Mouse (Mus musculus) thymus, postnatal 10 days (tissue): Measurements from ENCODE around the gene Wdr11.

Experiments used
- DNase-seq, 2 experiments: peaks; one replicate each; pipeline ENCODE4 v3.0.0; 2021; ENCODE audit warnings: low spot score in 2 of 2

Wdr11 gene

DNA sequence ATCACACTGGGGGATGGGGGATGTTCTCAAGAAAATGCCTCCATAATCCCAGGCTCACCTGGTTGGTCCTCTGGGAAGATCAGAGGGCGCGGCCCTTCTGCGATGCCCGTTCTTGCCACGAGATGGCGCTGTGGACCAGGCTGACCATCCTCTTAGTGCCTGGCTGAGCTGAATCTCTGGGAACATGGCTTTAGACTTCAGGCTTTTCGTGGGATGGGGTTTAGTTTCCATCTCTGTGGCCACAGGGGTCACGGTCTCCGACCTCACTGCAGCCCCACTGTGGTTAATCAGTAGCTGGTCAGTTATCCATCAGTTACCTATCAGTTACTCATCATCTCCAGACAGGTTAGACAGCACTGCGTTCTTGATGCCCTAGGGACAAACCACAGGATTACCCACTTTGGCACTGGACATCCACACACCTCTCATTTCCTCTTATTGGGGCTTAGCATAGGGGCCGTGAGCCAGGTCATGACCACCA lies 62.2 kb downstream of the Wdr11 start:
- DNase-seq: peak; percentile 8 to 59

DNA sequence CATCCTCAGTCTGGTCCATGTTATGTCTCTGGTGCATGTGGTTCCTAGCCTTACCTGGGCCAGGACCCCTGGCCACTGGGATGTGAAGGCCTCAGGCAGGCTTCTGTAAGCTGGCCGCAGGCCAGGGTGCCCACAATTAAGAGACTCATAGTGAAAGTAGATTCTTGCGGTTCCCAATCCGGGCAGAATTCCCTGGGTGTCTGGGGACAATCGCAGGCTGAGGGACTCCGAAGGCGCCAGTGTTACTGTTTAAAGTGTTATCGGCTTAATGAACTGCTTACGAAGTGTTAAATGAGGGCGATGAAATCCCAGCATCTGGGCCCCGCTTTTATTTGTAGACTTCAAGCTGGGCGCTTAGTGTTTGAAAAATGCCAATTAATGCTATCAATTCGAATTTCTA lies 63.3 kb downstream of the Wdr11 start:
- DNase-seq: no peak

DNA sequence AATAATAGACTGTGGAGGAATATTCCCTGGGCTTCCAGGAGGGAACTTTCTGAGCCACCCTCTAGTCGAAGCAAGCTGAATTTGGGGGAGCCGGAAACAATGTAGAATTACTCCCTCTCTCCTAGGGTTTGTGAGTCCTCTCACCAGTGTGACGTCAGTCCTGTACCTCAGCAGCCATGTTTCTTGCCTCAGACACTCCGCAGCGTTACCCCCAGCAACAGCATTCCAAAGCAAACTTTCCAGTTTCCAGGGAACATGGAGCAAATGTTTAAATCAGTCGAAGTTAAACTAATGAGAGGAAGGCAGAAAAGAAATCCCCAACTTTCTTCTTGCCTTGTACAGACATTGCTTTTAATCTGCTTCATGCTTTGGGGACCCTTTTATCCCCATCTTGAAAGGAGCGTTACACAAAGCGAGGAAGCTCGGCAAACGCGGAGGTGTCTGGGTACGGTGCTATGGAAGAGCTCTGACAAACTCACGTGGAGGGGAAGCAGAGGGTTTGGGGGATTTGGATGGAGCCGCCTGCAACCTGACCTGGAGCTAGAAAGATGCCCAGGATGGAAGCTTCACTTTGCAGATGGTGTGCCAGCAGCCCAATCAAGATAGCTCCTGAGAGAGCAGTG lies 64.1 kb downstream of the Wdr11 start:
- no peak for DNase-seq

DNA sequence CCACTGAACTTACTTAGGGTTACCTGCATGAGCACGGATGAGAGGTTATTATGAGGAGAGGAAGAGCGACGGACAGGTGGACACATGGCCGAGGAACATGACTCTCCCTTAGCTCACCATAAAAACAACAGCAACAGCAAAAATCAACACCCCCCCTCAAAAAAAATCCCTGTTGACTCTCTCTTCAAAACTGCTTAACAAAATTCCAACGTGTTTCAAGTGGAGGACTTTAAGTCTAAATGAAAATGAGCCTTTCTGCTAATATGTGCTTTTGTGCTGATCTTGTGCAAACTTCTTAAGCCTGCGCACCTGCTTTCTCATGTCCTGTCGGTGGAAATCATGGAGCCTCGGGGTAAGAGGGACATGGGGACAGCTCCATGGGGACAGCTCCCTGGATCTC lies 66.2 kb downstream of the Wdr11 start:
- no peak for DNase-seq

DNA sequence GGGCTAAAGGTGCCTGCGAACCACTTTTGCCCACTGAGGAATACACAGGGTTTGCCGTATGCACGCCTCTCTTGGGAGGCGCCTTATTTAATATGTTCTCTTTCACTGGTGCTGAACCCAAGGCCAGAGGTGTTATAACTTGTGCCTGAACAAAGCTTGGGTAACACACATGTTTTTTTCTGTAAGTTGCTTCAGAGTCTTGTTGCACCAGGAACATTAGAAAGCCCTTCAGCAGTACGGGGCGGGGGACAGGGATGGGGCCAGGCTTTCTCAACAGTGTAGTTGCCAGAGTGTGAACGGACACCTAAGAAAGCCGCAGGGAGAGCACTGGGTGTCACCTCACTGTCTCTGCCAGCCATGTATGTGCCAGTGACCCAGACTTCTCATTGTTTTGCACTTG lies 68.1 kb downstream of the Wdr11 start:
- DNase-seq: no peak

DNA sequence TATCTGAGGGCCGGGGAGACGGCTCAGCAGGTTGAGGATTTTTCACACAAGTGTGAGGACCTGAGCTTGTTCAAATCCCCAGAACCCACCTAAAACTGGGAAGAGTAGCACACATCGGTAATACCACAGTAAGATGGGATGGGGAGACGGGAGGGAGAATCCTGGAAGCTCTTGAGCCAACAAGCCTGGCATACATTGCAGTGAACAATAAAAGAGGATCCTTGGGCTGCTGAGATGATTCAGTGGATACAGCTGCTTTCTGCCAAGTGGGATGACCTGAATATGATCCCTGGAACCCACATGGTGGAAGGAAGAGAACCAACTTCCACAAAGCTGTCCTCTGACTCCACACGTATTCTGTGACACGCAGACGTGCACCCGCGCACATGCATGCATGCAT lies 68.9 kb downstream of the Wdr11 start:
- DNase-seq: no peak

- no peak for DNase-seq
Measured at GRCm38 (mm10) chr7:129662051-129662789, 70.6 kb downstream of the Wdr11 start.

DNA sequence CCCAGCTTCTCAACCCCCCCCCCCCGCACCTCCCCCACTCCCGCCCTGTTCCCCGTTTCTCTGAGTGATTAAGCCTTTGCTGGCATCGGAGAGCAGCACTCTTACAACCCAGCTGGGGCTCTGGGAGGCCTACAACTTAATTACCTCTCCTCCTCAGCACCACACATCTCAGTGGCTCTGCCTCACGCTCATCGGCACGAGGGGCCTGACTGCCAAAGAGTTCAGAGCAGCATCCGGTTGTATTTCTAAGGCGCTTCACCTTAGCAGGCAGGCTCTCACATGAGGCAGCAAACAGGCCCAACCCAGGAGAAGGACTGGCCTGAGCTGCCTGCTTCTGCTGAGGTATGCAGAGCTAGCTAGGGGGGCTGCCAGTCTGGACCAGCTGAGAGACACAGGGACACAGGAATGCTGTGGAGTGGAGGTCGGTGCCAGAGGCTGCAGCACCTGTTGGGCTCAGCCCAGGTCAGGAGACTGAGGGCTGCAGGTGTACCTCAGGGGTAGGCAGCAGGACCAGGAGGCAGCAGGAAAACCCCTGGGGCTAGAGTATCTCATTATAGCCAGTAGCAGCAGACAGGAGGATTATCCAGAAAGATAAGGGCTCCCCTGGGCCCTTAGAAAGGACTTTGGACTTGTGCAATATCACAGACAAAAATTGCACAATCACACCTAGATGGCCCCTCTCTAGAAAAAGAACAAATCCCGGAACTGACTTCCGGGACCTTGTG lies 72.3 kb downstream of the Wdr11 start:
- no peak for DNase-seq

- DNase-seq: no peak
Measured at GRCm38 (mm10) chr7:129665411-129665810, 73.7 kb downstream of the Wdr11 start.

DNA sequence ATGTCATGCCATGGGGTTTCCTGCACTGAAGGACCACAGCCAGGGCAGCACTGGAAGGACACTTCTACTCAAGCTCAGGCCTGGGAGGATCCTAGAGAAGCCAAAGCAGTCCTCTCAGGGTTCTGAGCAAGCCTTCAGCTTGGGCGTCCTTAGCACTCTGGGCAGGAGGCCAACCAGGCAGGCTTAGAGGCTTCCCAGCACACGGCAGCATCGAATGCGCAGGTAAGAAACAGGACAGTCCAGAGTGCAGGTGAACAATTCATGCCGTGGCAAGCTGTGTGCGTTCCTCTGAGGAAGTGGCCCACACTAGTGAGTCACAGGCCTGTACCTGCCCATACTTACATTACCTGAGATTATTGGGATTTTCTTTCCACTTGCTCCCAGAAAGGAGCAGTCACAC lies 74.3 kb downstream of the Wdr11 start:
- no peak for DNase-seq

GRCm38 (mm10) chr7:129666526-129666925 lies 74.9 kb downstream of the Wdr11 start:
- DNase-seq: no peak

- DNase-seq: no peak
Measured at GRCm38 (mm10) chr7:129670280-129670679, 78.6 kb downstream of the Wdr11 start.

- no peak for DNase-seq
Measured at GRCm38 (mm10) chr7:129671675-129672651, 80.3 kb downstream of the Wdr11 start.

- no peak for DNase-seq
Measured at GRCm38 (mm10) chr7:129673776-129674175, 82.1 kb downstream of the Wdr11 start.

- no peak for DNase-seq
Measured at GRCm38 (mm10) chr7:129674558-129674957, 82.9 kb downstream of the Wdr11 start.

DNA sequence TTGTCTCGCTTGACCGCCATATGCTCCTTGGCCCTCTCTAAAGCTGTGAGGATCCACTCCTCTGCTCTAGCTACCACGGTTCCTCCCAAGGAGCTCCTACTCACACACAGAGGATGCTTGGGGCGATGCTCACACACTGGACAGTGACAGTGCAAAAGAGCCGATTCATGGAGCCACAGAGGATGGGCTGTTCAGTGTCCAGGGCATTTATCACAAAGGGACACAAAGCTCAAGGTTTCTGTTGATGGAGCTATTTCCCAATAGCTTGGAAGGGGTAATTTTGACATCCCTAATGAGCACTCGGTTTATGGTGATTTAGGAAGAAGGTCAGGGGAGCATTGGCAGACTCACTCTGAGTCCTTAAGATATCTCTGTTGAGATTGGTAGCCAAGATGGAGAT lies 84.2 kb downstream of the Wdr11 start:
- DNase-seq: no peak

DNA sequence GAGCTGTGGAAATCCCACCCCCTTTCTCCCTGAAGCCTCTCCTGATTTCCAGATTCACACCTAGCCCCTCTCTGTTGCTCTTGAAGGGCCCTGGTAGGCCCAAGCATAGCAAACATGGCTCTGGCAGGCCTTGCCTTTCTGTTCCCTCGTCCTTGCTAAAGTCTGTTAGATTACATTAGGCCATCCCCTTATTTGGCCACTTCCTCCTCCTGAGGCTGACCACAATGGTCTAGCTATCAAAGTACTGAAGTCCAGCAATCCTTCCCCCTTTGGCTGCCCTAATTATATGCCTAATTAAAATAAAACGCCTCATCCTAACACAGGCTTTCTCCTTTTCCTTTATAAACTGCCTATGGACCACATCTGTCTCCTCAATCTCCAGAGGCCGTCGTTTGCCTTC lies 85.5 kb downstream of the Wdr11 start:
- no peak for DNase-seq

DNA sequence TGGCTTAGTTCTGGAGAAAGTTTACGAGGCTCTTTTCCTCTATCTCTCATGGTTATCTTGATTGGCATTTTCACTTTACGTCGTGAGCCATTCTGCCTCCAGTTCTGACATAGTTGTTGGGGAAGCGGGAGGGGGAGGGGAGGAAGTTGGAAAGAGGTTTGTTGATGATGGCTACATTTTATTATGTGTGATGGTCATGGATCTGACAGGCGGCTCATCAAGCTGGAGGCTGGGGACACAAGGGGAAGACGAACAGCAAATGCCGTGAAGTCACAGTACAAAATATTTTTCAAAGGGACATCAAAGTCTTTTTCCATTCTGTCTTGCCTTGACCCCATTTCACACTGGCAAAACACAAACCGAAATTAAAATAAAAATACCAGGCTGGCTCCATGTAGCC lies 86.8 kb downstream of the Wdr11 start:
- no peak for DNase-seq

GRCm38 (mm10) chr7:129678972-129679371 lies 87.3 kb downstream of the Wdr11 start:
- DNase-seq: no peak

DNA sequence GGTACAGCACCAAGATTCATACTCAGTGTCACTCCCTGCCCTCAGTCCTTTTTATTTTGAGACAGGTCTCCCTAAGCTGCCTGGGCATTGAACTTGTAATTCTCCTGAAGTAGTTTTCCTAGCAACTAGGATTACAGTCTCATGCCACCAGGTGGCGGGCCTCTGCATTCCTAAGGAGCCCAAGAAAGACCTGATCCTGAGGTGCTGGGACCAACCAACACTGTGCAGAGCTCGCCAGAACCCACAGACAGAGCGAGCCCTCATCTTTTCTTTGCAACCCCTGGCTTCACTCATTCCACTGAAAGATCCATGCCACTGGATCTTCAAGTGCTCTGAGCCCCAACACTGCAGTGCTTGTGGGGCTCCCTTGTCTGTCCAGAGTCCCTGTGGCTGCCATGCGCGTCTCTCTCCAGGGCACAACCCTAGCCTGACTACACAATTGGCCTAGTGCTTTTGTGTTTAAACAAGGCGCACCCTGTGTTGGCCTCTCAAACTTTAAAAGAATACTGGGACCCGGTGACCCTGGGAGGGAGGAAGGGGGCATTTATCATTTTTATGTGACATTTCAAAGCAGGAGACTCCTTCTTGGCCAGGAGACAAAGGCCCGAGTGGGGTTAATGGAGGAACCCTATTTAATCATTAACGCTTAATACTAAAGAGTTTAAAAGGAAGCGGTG lies 89.0 kb downstream of the Wdr11 start:
- DNase-seq: peak in 1 of 2 experiments; percentile 7

DNA sequence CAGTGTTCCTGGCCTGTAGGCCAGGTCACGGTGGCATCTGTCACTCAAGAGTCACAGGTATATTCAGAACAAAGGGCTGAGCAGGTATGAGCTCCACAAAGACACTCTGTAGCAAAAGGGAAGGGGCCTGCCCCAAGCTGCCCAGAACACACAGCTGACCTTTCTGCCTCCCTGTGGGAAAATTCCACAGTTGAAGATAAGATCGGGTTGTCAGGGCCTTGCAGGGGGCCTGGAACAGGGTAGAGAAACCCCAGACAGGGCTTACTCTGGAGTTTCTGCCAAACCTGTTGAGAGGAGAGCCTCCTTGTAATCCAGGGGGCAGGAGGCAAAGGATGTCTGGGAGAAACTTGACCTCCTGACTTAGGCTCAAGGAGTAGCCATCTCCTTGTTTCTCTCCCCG lies 90.9 kb downstream of the Wdr11 start:
- DNase-seq: no peak
